Comparison of ENCODE assay signal across 8 mouse cellular contexts in genomic region chrX:48623379-48624053, GRCm38 (mm10). TPM values are rescaled to one million over a fixed set of nuclear protein-coding genes. Genes with fewer than 3 reads are reported as not detected.
A peak's percentile ranks its signal among the peaks of the same experiment; 100 is the strongest.
DNase-seq lines count a peak whose midpoint lies in the region; ATAC-seq and TF ChIP-seq lines count a peak whose summit lies in the region.

Gene Slc25a14 (plus strand): TSS chrX:48623413.

- H3K4me1 ChIP-seq in forebrain, embryonic 15.5 days: peaks cover 6% of the 10 kb centered on the region; the same call in 1 of the 2 replicates
- H3K4me1 ChIP-seq in lung, embryonic 14.5 days (ENCODE audit: insufficient read depth): no peaks in the 10 kb centered on the region
- H3K4me1 ChIP-seq in olfactory bulb, adult 2 months (ENCODE audit: control insufficient read depth, insufficient read depth, low read length): no peaks in the 10 kb centered on the region
- H3K4me1 ChIP-seq in thymus, adult 2 months (replicated peaks; ENCODE audit: control insufficient read depth, insufficient read depth, low read length): no peaks in the 10 kb centered on the region

- DNase-seq in ES-CJ7 (ENCODE audit: low read depth, low spot score): peak; percentile 88
- DNase-seq in cerebellum, adult 11-12 months: peak; percentile 84
- peak; percentile 39 for DNase-seq in heart, postnatal 25 days (ENCODE audit: low spot score)
- DNase-seq in layer of hippocampus, adult 2 months (ENCODE audit: low spot score in 2 of 2): peak; percentile 74 to 80
- peak; percentile 91 for DNase-seq in lung, embryonic 14.5 days
- peak; percentile 72 for DNase-seq in thymus, adult 2 months

- peak; percentile 64 for TF ChIP-seq POLR2A in olfactory bulb, adult 2 months (IDR thresholded peaks at IDR 0.05; ENCODE audit: insufficient read depth, low read depth, low read length)
- 0 out of 2 replicates have a peak, but pooled peaks have one; percentile 32 for TF ChIP-seq POLR2A in thymus, adult 2 months (IDR thresholded peaks at IDR 0.05; ENCODE audit: control insufficient read depth, extremely low read depth, insufficient read depth, low read length, poor library complexity)

- TF ChIP-seq CTCF in layer of hippocampus, adult 2 months (conservative IDR thresholded peaks at IDR 0.05): no peak
- no peak for TF ChIP-seq CTCF in lung, embryonic 14.5 days (IDR thresholded peaks at IDR 0.05; ENCODE audit: low read depth)
- no peak for TF ChIP-seq CTCF in olfactory bulb, adult 2 months (IDR thresholded peaks at IDR 0.05; ENCODE audit: insufficient read depth, low read depth, low read length)
- no peak for TF ChIP-seq CTCF in thymus, adult 2 months (IDR thresholded peaks at IDR 0.05; ENCODE audit: borderline replicate concordance, control insufficient read depth, extremely low read depth, insufficient read depth, low read length, poor library complexity)

- H3K4me2 ChIP-seq in forebrain, embryonic 15.5 days (replicated peaks): peak within 1 kb of the TSS; percentile 46
- H3K4me2 ChIP-seq in lung, embryonic 14.5 days: peak within 1 kb of the TSS; percentile 54

- peak within 1 kb of the TSS; percentile 74 for H3K4me3 ChIP-seq in forebrain, embryonic 15.5 days
- H3K4me3 ChIP-seq in layer of hippocampus, adult 2 months: peak within 1 kb of the TSS; percentile 73
- H3K4me3 ChIP-seq in lung, embryonic 14.5 days (ENCODE audit: low read depth, low read length): peak within 1 kb of the TSS; percentile 54
- H3K4me3 ChIP-seq in olfactory bulb, adult 2 months (ENCODE audit: insufficient read depth, low read depth, low read length): peak within 1 kb of the TSS; percentile 95
- peak within 1 kb of the TSS; percentile 87 for H3K4me3 ChIP-seq in thymus, adult 2 months (ENCODE audit: control insufficient read depth, insufficient read depth, low read length)

- peak within 1 kb of the TSS; percentile 94 for H3K27ac ChIP-seq in forebrain, embryonic 15.5 days (replicated peaks)
- H3K27ac ChIP-seq in layer of hippocampus, adult 2 months: peak within 1 kb of the TSS; percentile 92
- peak within 1 kb of the TSS; percentile 86 for H3K27ac ChIP-seq in lung, embryonic 14.5 days (ENCODE audit: low read depth)
- H3K27ac ChIP-seq in olfactory bulb, adult 2 months (ENCODE audit: insufficient read depth, low read depth, low read length): peak within 1 kb of the TSS; percentile 95
- H3K27ac ChIP-seq in thymus, adult 2 months (ENCODE audit: control insufficient read depth, insufficient read depth, low read length): peak within 1 kb of the TSS; percentile 36; the same call in 1 of the 2 replicates

- intact Hi-C loops in heart, postnatal 25 days (cut with DNase I): no loop called here

- peak; percentile 98 for ATAC-seq in forebrain, embryonic 15.5 days (replicated peaks)
- peak; percentile 98 for ATAC-seq in lung, embryonic 14.5 days (ENCODE audit: insufficient read depth)

- H3K9ac ChIP-seq in forebrain, embryonic 15.5 days (replicated peaks): peak within 1 kb of the TSS; percentile 64
- H3K9ac ChIP-seq in lung, embryonic 14.5 days: peak within 1 kb of the TSS; percentile 34

- no peaks in the 10 kb centered on the region for H3K27me3 ChIP-seq in forebrain, embryonic 15.5 days
- no peaks in the 10 kb centered on the region for H3K27me3 ChIP-seq in lung, embryonic 14.5 days (ENCODE audit: insufficient read depth, low read length)
- H3K27me3 ChIP-seq in thymus, adult 2 months (ENCODE audit: control insufficient read depth, insufficient read depth, low read length): no peaks in the 10 kb centered on the region

- WGBS in forebrain, embryonic 15.5 days: 19% methylated on average over 38 of the region's 38 CpGs
- WGBS in lung, embryonic 14.5 days: 7% methylated on average over 36 of the region's 38 CpGs
- WGBS in olfactory bulb, adult 2 months: 9% methylated on average over 38 of the region's 38 CpGs
- WGBS in thymus, adult 2 months: 1% methylated on average over 38 of the region's 38 CpGs

- no peaks in the 10 kb centered on the region for H3K9me3 ChIP-seq in forebrain, embryonic 15.5 days
- H3K9me3 ChIP-seq in lung, embryonic 14.5 days (ENCODE audit: low read depth, low read length): no peaks in the 10 kb centered on the region

- H3K36me3 ChIP-seq in forebrain, embryonic 15.5 days: no peaks in the 10 kb centered on the region
- no peaks in the 10 kb centered on the region for H3K36me3 ChIP-seq in lung, embryonic 14.5 days (ENCODE audit: insufficient read depth)
- H3K36me3 ChIP-seq in thymus, adult 2 months (ENCODE audit: control insufficient read depth, insufficient read depth, low read length): no peaks in the 10 kb centered on the region

RNA-seq across cellular contexts. Expression of gene Slc25a14, which starts in this region (rescaled TPM):
- 46.4 and 48.7 TPM in 2 replicates for polyA plus RNA-seq in forebrain, embryonic 15.5 days (2015; fragmentation: Nextera tagmentation; extraction: Ambion mirVana)
- 1 to 10 TPM; 1.4 to 3.1 TPM for total RNA-seq in heart, postnatal 25 days (2021)
- 10 to 100 TPM; 57.2 to 57.3 TPM for total RNA-seq in layer of hippocampus, adult 2 months (2021)
- 11.3 and 14.1 TPM in 2 replicates for polyA plus RNA-seq in lung, embryonic 14.5 days (2014; fragmentation: Nextera tagmentation; extraction: Ambion mirVana)
- polyA plus RNA-seq in olfactory bulb, adult 2 months (2012; ENCODE audit: insufficient read depth, insufficient read length, low replicate concordance, missing spikeins): not detected in 2 replicates
- polyA plus RNA-seq in thymus, adult 2 months (2012; rRNA removed): 3.2 and 4.8 TPM in 2 replicates

Comparison
In these comparisons a context has a peak if more than half of its experiments do, and no peak if none do; other contexts are left out.
1. Peak in every context shown above with its lines: DNase-seq, ATAC-seq, H3K4me3 ChIP-seq and H3K27ac ChIP-seq.
2. RNA of gene Slc25a14 (total RNA-seq): 57.2 to 57.3 TPM in layer of hippocampus, adult 2 months; 1.4 to 3.1 TPM in heart, postnatal 25 days; every median in the first group is over 10 times any median in the second.
3. DNase-seq: peak in every context shown above with its lines; median percentile 91 in lung, embryonic 14.5 days; 88 in ES-CJ7; 84 in cerebellum, adult 11-12 months; 77 in layer of hippocampus, adult 2 months; 72 in thymus, adult 2 months; 39 in heart, postnatal 25 days.
4. H3K27ac ChIP-seq: peak in every context shown above with its lines; median percentile 95 in olfactory bulb, adult 2 months; 94 in forebrain, embryonic 15.5 days; 92 in layer of hippocampus, adult 2 months; 86 in lung, embryonic 14.5 days; 36 in thymus, adult 2 months.